Mouse (Mus musculus) Muller cell, postnatal 12 days (primary cell): ENCODE measurements at regions not wholly inside any gene's neighbourhood (a gene's known extent, or its start where the extent isn't known, plus 50 kb on each side); places are given as distances from the start of the nearest gene placed in this dataset.

Source experiments
- DNase-seq: peaks from one replicate; pipeline ENCODE4 v3.0.0-alpha.2; 2015; ENCODE audit errors: inconsistent ontology term

- no peak for DNase-seq
Measured at GRCm38 (mm10) chr12:12765490-12766058, 176.1 kb downstream of the Mycn start.

- no peak for DNase-seq
Measured at GRCm38 (mm10) chr12:12765055-12765454, 176.7 kb downstream of the Mycn start.

GRCm38 (mm10) chr12:12764586-12764985 lies 177.1 kb downstream of the Mycn start:
- no peak for DNase-seq

GRCm38 (mm10) chr12:12756301-12756948 lies 185.3 kb downstream of the Mycn start:
- DNase-seq = no peak

- no peak for DNase-seq
Measured at GRCm38 (mm10) chr12:12753849-12754248, 187.9 kb downstream of the Mycn start.

- no peak for DNase-seq
Measured at GRCm38 (mm10) chr12:12751670-12752426, 189.9 kb downstream of the Mycn start.

GRCm38 (mm10) chr12:12749690-12750089 lies 192.0 kb downstream of the Mycn start:
- no peak for DNase-seq

GRCm38 (mm10) chr12:12746852-12747454 lies 194.8 kb downstream of the Mycn start:
- no peak for DNase-seq

GRCm38 (mm10) chr12:12744492-12744891 lies 197.2 kb downstream of the Mycn start:
- DNase-seq = no peak

- peak; percentile 92 for DNase-seq
Measured at GRCm38 (mm10) chr12:12738631-12739331, 202.9 kb downstream of the Mycn start.

- no peak for DNase-seq
Measured at GRCm38 (mm10) chr12:12725797-12726196, 215.9 kb downstream of the Mycn start.

- DNase-seq = peak; percentile 88
Measured at GRCm38 (mm10) chr12:12725075-12725474, 216.6 kb downstream of the Mycn start.

GRCm38 (mm10) chr12:12723724-12724487 lies 217.8 kb downstream of the Mycn start:
- DNase-seq = no peak

GRCm38 (mm10) chr12:12722982-12723661 lies 218.6 kb downstream of the Mycn start:
- no peak for DNase-seq

- DNase-seq = no peak
Measured at GRCm38 (mm10) chr12:12716691-12717090, 225.0 kb downstream of the Mycn start.

GRCm38 (mm10) chr12:12715956-12716669 lies 225.6 kb downstream of the Mycn start:
- DNase-seq = peak; percentile 55

- DNase-seq = no peak
Measured at GRCm38 (mm10) chr12:12715528-12715927, 226.2 kb downstream of the Mycn start.

- DNase-seq = no peak
Measured at GRCm38 (mm10) chr12:12710184-12710609, 231.5 kb downstream of the Mycn start.

GRCm38 (mm10) chr12:12708954-12709523 lies 232.7 kb downstream of the Mycn start:
- peak; percentile 43 for DNase-seq
